Mouse (Mus musculus) cerebellum, adult 9-11 months (tissue): ENCODE measurements at regions not wholly inside any gene's neighbourhood (a gene's known extent, or its start where the extent isn't known, plus 50 kb on each side); places are given as distances from the start of the nearest gene placed in this dataset.

Experiments
- DNase-seq: peaks from one replicate; pipeline ENCODE4 v3.0.0; 2022

GRCm38 (mm10) chr13:80946034-80946433 lies 62.9 kb downstream of the Arrdc3 start:
- DNase-seq = no peak

- DNase-seq = peak; percentile 28
Measured at GRCm38 (mm10) chr13:80947705-80948104, 64.5 kb downstream of the Arrdc3 start.

GRCm38 (mm10) chr13:80949133-80949697 lies 66.0 kb downstream of the Arrdc3 start:
- no peak for DNase-seq

- DNase-seq = no peak
Measured at GRCm38 (mm10) chr13:80950239-80950638, 67.1 kb downstream of the Arrdc3 start.

GRCm38 (mm10) chr13:80950803-80951202 lies 67.6 kb downstream of the Arrdc3 start:
- no peak for DNase-seq

GRCm38 (mm10) chr13:80951327-80951726 lies 68.1 kb downstream of the Arrdc3 start:
- no peak for DNase-seq

GRCm38 (mm10) chr13:80952851-80953250 lies 69.7 kb downstream of the Arrdc3 start:
- DNase-seq = no peak

GRCm38 (mm10) chr13:80954059-80954645 lies 71.0 kb downstream of the Arrdc3 start:
- DNase-seq = no peak

GRCm38 (mm10) chr13:80956966-80957365 lies 73.8 kb downstream of the Arrdc3 start:
- DNase-seq = no peak

- no peak for DNase-seq
Measured at GRCm38 (mm10) chr13:80957419-80958139, 74.4 kb downstream of the Arrdc3 start.

GRCm38 (mm10) chr13:80959763-80960162 lies 76.6 kb downstream of the Arrdc3 start:
- DNase-seq = no peak

GRCm38 (mm10) chr13:80961985-80962617 lies 78.9 kb downstream of the Arrdc3 start:
- no peak for DNase-seq

- peak; percentile 75 for DNase-seq
Measured at GRCm38 (mm10) chr13:80962789-80963590, 79.8 kb downstream of the Arrdc3 start.

GRCm38 (mm10) chr13:80963591-80963940 lies 80.4 kb downstream of the Arrdc3 start:
- peak; percentile 28 for DNase-seq

GRCm38 (mm10) chr13:80971664-80972063 lies 88.5 kb downstream of the Arrdc3 start:
- no peak for DNase-seq

GRCm38 (mm10) chr13:80974424-80974823 lies 91.2 kb downstream of the Arrdc3 start:
- DNase-seq = no peak

GRCm38 (mm10) chr13:80977266-80977665 lies 94.1 kb downstream of the Arrdc3 start:
- DNase-seq = no peak

GRCm38 (mm10) chr13:80981201-80981600 lies 98.0 kb downstream of the Arrdc3 start:
- no peak for DNase-seq

- no peak for DNase-seq
Measured at GRCm38 (mm10) chr13:80986657-80987056, 103.5 kb downstream of the Arrdc3 start.

GRCm38 (mm10) chr13:80989756-80990155 lies 106.6 kb downstream of the Arrdc3 start:
- no peak for DNase-seq

- no peak for DNase-seq
Measured at GRCm38 (mm10) chr13:80992342-80992741, 109.2 kb downstream of the Arrdc3 start.

GRCm38 (mm10) chr13:81008864-81009766 lies 125.9 kb downstream of the Arrdc3 start:
- peak; percentile 6 for DNase-seq
